Mouse (Mus musculus) embryo, embryonic 11 days (tissue): ENCODE measurements around the gene Otof.

Source experiments
- DNase-seq: peaks from one replicate; pipeline ENCODE4 v3.0.0-alpha.2; 2015

The Otof gene

GRCm38 (mm10) chr5:30340815-30341214 lies 120.9 kb downstream of the Otof start:
- DNase-seq, result no peak
